Mouse (Mus musculus) kidney, adult 11 months (tissue): ENCODE data around the gene Mthfd1l.

ENCODE experiments used
- DNase-seq: peaks from one replicate; pipeline ENCODE4 v3.0.0; 2022

Gene Mthfd1l

GRCm38 (mm10) chr10:4159541-4160090 lies 186.7 kb downstream of the Mthfd1l start:
- DNase-seq = no peak

GRCm38 (mm10) chr10:4160242-4160785 lies 187.4 kb downstream of the Mthfd1l start:
- DNase-seq = no peak

- no peak for DNase-seq
Observed at GRCm38 (mm10) chr10:4162049-4162448, 189.1 kb downstream of the Mthfd1l start.

- DNase-seq = no peak
Observed at GRCm38 (mm10) chr10:4162976-4163375, 190.1 kb downstream of the Mthfd1l start.

- no peak for DNase-seq
Observed at GRCm38 (mm10) chr10:4164681-4165080, 191.8 kb downstream of the Mthfd1l start.

- DNase-seq = no peak
Observed at GRCm38 (mm10) chr10:4168222-4168798, 195.4 kb downstream of the Mthfd1l start.

- DNase-seq = no peak
Observed at GRCm38 (mm10) chr10:4174229-4174628, 201.3 kb downstream of the Mthfd1l start.

GRCm38 (mm10) chr10:4174717-4175116 lies 201.8 kb downstream of the Mthfd1l start:
- no peak for DNase-seq

- no peak for DNase-seq
Observed at GRCm38 (mm10) chr10:4177285-4177684, 204.4 kb downstream of the Mthfd1l start.

- no peak for DNase-seq
Observed at GRCm38 (mm10) chr10:4179049-4179790, 206.3 kb downstream of the Mthfd1l start.

GRCm38 (mm10) chr10:4181953-4182352 lies 209.0 kb downstream of the Mthfd1l start:
- no peak for DNase-seq

- no peak for DNase-seq
Observed at GRCm38 (mm10) chr10:4182406-4182805, 209.5 kb downstream of the Mthfd1l start.

- DNase-seq = no peak
Observed at GRCm38 (mm10) chr10:4188614-4189402, 215.9 kb downstream of the Mthfd1l start.

GRCm38 (mm10) chr10:4189422-4189821 lies 216.5 kb downstream of the Mthfd1l start:
- DNase-seq = no peak

- no peak for DNase-seq
Observed at GRCm38 (mm10) chr10:4198978-4199377, 226.1 kb downstream of the Mthfd1l start.

- DNase-seq = no peak
Observed at GRCm38 (mm10) chr10:4199926-4200325, 227.0 kb downstream of the Mthfd1l start.

- no peak for DNase-seq
Observed at GRCm38 (mm10) chr10:4200546-4201104, 227.7 kb downstream of the Mthfd1l start.

- DNase-seq = no peak
Observed at GRCm38 (mm10) chr10:4201141-4201540, 228.2 kb downstream of the Mthfd1l start.

- peak; percentile 6 for DNase-seq
Observed at GRCm38 (mm10) chr10:4203651-4204050, 230.7 kb downstream of the Mthfd1l start.

GRCm38 (mm10) chr10:4209040-4209439 lies 236.1 kb downstream of the Mthfd1l start:
- no peak for DNase-seq

- DNase-seq = no peak
Observed at GRCm38 (mm10) chr10:4210313-4211066, 237.6 kb downstream of the Mthfd1l start.

- no peak for DNase-seq
Observed at GRCm38 (mm10) chr10:4211067-4211447, 238.1 kb downstream of the Mthfd1l start.
